Mouse (Mus musculus) limb, embryonic 14.5 days (tissue): ENCODE data around the gene Slco6d1. TPM values are rescaled to one million over a fixed set of nuclear protein-coding genes. Genes with fewer than 3 reads are reported as not detected.
"Not testable (repeated sequence)": the region's sequence is repeated elsewhere in the genome, so short reads cannot be mapped to it uniquely, and the experiment has no call there.

Experiments used
- ATAC-seq: fragments of 200-750 bp; cut with Nextera tagmentation; 2 replicates; pipeline ENCODE4 v1.8.0; 2017; ENCODE audit warnings: low read depth, moderate number of reproducible peaks, moderate TSS enrichment; ENCODE audit not compliant: low FRiP score
- DNase-seq: peaks from one replicate; pipeline ENCODE4 v3.0.0-alpha.2; 2015; ENCODE audit warnings: low spot score
- H3K27ac ChIP-seq: fragments of 300-500 bp; sonication (generic); replicated peaks from 2 replicates; pipeline ENCODE4 v1.5.1; 2014; ENCODE audit warnings: low read depth, mild to moderate bottlenecking, low read length, moderate library complexity, mixed read lengths
- H3K27me3 ChIP-seq: fragments of 300-500 bp; sonication (generic); 2 replicates; pipeline ENCODE4 v1.6.1; 2014; ENCODE audit warnings: low read length, mixed read lengths; ENCODE audit not compliant: control insufficient read depth, insufficient read depth
- H3K36me3 ChIP-seq: fragments of 300-500 bp; sonication (generic); 2 replicates; pipeline ENCODE4 v1.6.1; 2014; ENCODE audit warnings: mild to moderate bottlenecking, low read length, moderate library complexity, mixed read lengths; ENCODE audit not compliant: control insufficient read depth, insufficient read depth
- H3K4me1 ChIP-seq: fragments of 300-500 bp; sonication (generic); 2 replicates; pipeline ENCODE4 v1.6.1; 2014; ENCODE audit warnings: antibody characterized with exemption, low read length, mixed read lengths; ENCODE audit not compliant: control insufficient read depth, insufficient read depth
- H3K4me2 ChIP-seq: fragments of 300-500 bp; sonication (generic); replicated peaks from 2 replicates; pipeline ENCODE4 v1.6.1; 2014; ENCODE audit warnings: low read depth, mild to moderate bottlenecking, low read length, moderate library complexity; ENCODE audit not compliant: severe bottlenecking
- H3K4me3 ChIP-seq: fragments of 300-500 bp; sonication (generic); replicated peaks from 2 replicates; pipeline ENCODE4 v1.5.1; 2014; ENCODE audit warnings: low read length
- H3K9ac ChIP-seq: fragments of 300-500 bp; sonication (generic); 2 replicates; pipeline ENCODE4 v1.6.1; 2014; ENCODE audit warnings: mild to moderate bottlenecking, low read depth, low read length, moderate library complexity; ENCODE audit not compliant: severe bottlenecking
- H3K9me3 ChIP-seq: fragments of 300-500 bp; sonication (generic); 2 replicates; pipeline ENCODE4 v1.6.1; 2016; ENCODE audit warnings: low read length; ENCODE audit not compliant: control insufficient read depth
- POLR2A ChIP-seq: fragments of 200-500 bp; IDR thresholded peaks from 2 replicates; pipeline ENCODE4 v1.8.0; 2012; ENCODE audit warnings: inconsistent platforms, mild to moderate bottlenecking, moderate library complexity, borderline replicate concordance; ENCODE audit not compliant: insufficient read depth, insufficient read length; ENCODE audit errors: extremely low read depth
- WGBS: fragments of 180-500 bp; shearing (Covaris S2); extraction: QIAGEN DNeasy Blood & Tissue Kit; methylation state at CpG from one replicate; pipeline ENCODE4 v1.1.7; 2014; 5-methylcytosine and 5-hydroxymethylcytosine counted together
- polyA plus RNA-seq, 2 experiments: library from polyadenylated mRNA; depleted of rRNA in 1 of 2; stranded (reverse) in 1 of 2; unstranded in 1 of 2; fragments of >200 nt; fragmentation: Nextera tagmentation in 1 of 2; extraction: Ambion mirVana in 1 of 2; gene quantifications; 2 replicates each; pipeline versions ENCODE4 v1.2.1 to v1.2.3; 2012 to 2014

Slco6d1 gene
- polyA plus RNA-seq, 2 experiments = not detected

GRCm38 (mm10) chr1:98505982-98506381, 85.1 kb downstream of the Slco6d1 start:
- no peak overlapping the region for H3K4me2 ChIP-seq
- H3K9me3 ChIP-seq = no peaks in the 10 kb centered on the region
- no peak overlapping the region for H3K9ac ChIP-seq
- no peaks in the 10 kb centered on the region for H3K4me1 ChIP-seq
- H3K36me3 ChIP-seq = no peaks in the 10 kb centered on the region
- H3K27me3 ChIP-seq = no peaks in the 10 kb centered on the region
- WGBS = 86% methylated on average over 2 of the region's 2 CpGs
- no peak overlapping the region for H3K4me3 ChIP-seq
- ATAC-seq (no peak), DNase-seq (no peak)
- TF ChIP-seq POLR2A = no peak
- no peak overlapping the region for H3K27ac ChIP-seq

GRCm38 (mm10) chr1:98522977-98523376, 102.1 kb downstream of the Slco6d1 start:
- H3K27ac ChIP-seq = no peak overlapping the region
- no peak overlapping the region for H3K9ac ChIP-seq
- H3K27me3 ChIP-seq = no peaks in the 10 kb centered on the region
- H3K4me1 ChIP-seq = no peaks in the 10 kb centered on the region
- H3K4me2 ChIP-seq = no peak overlapping the region
- no peak overlapping the region for H3K4me3 ChIP-seq
- no peaks in the 10 kb centered on the region for H3K9me3 ChIP-seq
- DNase-seq (no peak), ATAC-seq (no peak)
- 82% methylated on average over 2 of the region's 2 CpGs for WGBS
- no peaks in the 10 kb centered on the region for H3K36me3 ChIP-seq
- no peak for TF ChIP-seq POLR2A

GRCm38 (mm10) chr1:98523537-98523936, 102.6 kb downstream of the Slco6d1 start:
- Histone ChIP-seq H3K27me3 (no peaks in the 10 kb centered on the region), H3K4me1 (no peaks in the 10 kb centered on the region), H3K9ac (no peak overlapping the region), H3K4me3 (no peak overlapping the region), H3K9me3 (no peaks in the 10 kb centered on the region), H3K36me3 (no peaks in the 10 kb centered on the region), H3K27ac (no peak overlapping the region), H3K4me2 (no peak overlapping the region)
- ATAC-seq = no peak
- DNase-seq = no peak
- TF ChIP-seq POLR2A = no peak

- WGBS = 95% methylated on average over 1 of the region's 2 CpGs
- not testable (repeated sequence) for DNase-seq
Measured at GRCm38 (mm10) chr1:98528368-98528767, 107.4 kb downstream of the Slco6d1 start.

GRCm38 (mm10) chr1:98545372-98545771, 124.4 kb downstream of the Slco6d1 start:
- no peak for DNase-seq
- Histone ChIP-seq H3K27ac (no peak overlapping the region), H3K36me3 (no peaks in the 10 kb centered on the region), H3K27me3 (no peaks in the 10 kb centered on the region), H3K4me2 (no peak overlapping the region), H3K9ac (no peak overlapping the region), H3K4me3 (no peak overlapping the region), H3K4me1 (no peaks in the 10 kb centered on the region), H3K9me3 (no peaks in the 10 kb centered on the region)
- ATAC-seq = no peak
- no peak for TF ChIP-seq POLR2A
- WGBS = 72% methylated on average over 2 of the region's 2 CpGs

More at GRCm38 (mm10) chr1:98528368-98528767, 107.4 kb downstream of the Slco6d1 start:
- H3K4me1 ChIP-seq, H3K4me2 ChIP-seq, ATAC-seq, H3K9me3 ChIP-seq, H3K36me3 ChIP-seq, H3K27me3 ChIP-seq, H3K9ac ChIP-seq, H3K4me3 ChIP-seq, H3K27ac ChIP-seq: not testable (repeated sequence)

GRCm38 (mm10) chr1:98554388-98554787, 133.5 kb downstream of the Slco6d1 start:
- DNase-seq (no peak), ATAC-seq (no peak)
- H3K4me3 ChIP-seq = no peak overlapping the region
- WGBS = 92% methylated on average over 2 of the region's 2 CpGs
- H3K9ac ChIP-seq = no peak overlapping the region
- TF ChIP-seq POLR2A = no peak
- H3K27me3 ChIP-seq = no peaks in the 10 kb centered on the region
- no peak overlapping the region for H3K4me2 ChIP-seq
- no peaks in the 10 kb centered on the region for H3K4me1 ChIP-seq
- H3K9me3 ChIP-seq = no peaks in the 10 kb centered on the region
- no peak overlapping the region for H3K27ac ChIP-seq
- no peaks in the 10 kb centered on the region for H3K36me3 ChIP-seq
